Mouse (Mus musculus) urinary bladder, postnatal 36 days (tissue): ENCODE measurements at regions not wholly inside any gene's neighbourhood (a gene's known extent, or its start where the extent isn't known, plus 50 kb on each side); places are given as distances from the start of the nearest gene placed in this dataset.

Source experiments
- DNase-seq, 2 experiments: peaks; one replicate each; pipeline ENCODE4 v3.0.0; 2022; ENCODE audit warnings: low spot score in 2 of 2, mixed read lengths in 1 of 2

GRCm38 (mm10) chr1:185151130-185151799, 52.7 kb upstream of the Rab3gap2 start:
- no peak for DNase-seq

- no peak for DNase-seq
These were observed 53.3 kb upstream of the Rab3gap2 start for GRCm38 (mm10) chr1:185150431-185151129.

GRCm38 (mm10) chr1:185144791-185145190, 59.1 kb upstream of the Rab3gap2 start:
- no peak for DNase-seq

- DNase-seq, result no peak
These were observed 59.9 kb upstream of the Rab3gap2 start for GRCm38 (mm10) chr1:185144006-185144405.

GRCm38 (mm10) chr1:185140317-185140716, 63.6 kb upstream of the Rab3gap2 start:
- DNase-seq, result no peak

GRCm38 (mm10) chr1:185128209-185128608, 75.7 kb upstream of the Rab3gap2 start:
- no peak for DNase-seq

GRCm38 (mm10) chr1:185125737-185126286, 78.1 kb upstream of the Rab3gap2 start:
- no peak for DNase-seq

- no peak for DNase-seq
These were observed 82.4 kb upstream of the Rab3gap2 start for GRCm38 (mm10) chr1:185121552-185121951.

- no peak for DNase-seq
These were observed 83.5 kb upstream of the Rab3gap2 start for GRCm38 (mm10) chr1:185120416-185120815.

GRCm38 (mm10) chr1:185117711-185118110, 86.2 kb upstream of the Rab3gap2 start:
- no peak for DNase-seq

- DNase-seq, result no peak
These were observed 90.2 kb upstream of the Rab3gap2 start for GRCm38 (mm10) chr1:185113687-185114086.

- no peak for DNase-seq
These were observed 91.9 kb upstream of the Rab3gap2 start for GRCm38 (mm10) chr1:185112017-185112399.

- no peak for DNase-seq
These were observed 92.4 kb upstream of the Rab3gap2 start for GRCm38 (mm10) chr1:185111347-185112016.

GRCm38 (mm10) chr1:185104945-185105884, 98.7 kb upstream of the Rab3gap2 start:
- no peak for DNase-seq

- DNase-seq, result no peak
These were observed 100.1 kb upstream of the Rab3gap2 start for GRCm38 (mm10) chr1:185103803-185104202.

GRCm38 (mm10) chr1:185098975-185099958, 99.9 kb upstream of the Mark1 start:
- DNase-seq, result no peak

- no peak for DNase-seq
These were observed 99.0 kb upstream of the Mark1 start for GRCm38 (mm10) chr1:185098195-185098974.

GRCm38 (mm10) chr1:185096741-185097140, 97.4 kb upstream of the Mark1 start:
- DNase-seq, result no peak

GRCm38 (mm10) chr1:185092757-185093156, 93.4 kb upstream of the Mark1 start:
- no peak for DNase-seq
